Mouse (Mus musculus): ENCODE results near the gene Sec22a.

Gene Sec22a

GRCm38 (mm10) chr16:35363150-35364062, at the start of gene Sec22a:
Gene Sec22a, minus strand, starts transcription at chr16:35363918.
- DNase-seq: peak; percentile 95

DNA sequence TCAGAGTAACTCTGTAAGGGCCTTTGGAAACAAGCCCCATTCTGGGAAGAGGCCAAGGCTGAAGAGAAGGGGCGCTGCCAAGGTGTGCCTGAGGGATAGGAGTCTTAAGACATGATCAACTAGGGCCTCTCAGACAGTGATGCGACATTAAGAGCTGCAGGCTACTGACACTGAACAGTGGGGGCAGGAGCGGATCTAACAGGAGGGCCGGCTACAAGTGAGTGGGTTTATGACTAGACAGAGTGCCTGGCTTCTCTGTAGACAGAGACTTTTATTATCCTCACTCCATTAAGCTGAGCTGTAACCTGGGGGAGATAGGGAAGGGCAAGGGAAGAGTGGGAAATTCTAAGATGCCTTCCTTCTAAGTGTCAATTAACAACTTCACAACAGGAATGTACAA, 43.0 kb upstream of the Sec22a start:
- DNase-seq: no peak

DNA sequence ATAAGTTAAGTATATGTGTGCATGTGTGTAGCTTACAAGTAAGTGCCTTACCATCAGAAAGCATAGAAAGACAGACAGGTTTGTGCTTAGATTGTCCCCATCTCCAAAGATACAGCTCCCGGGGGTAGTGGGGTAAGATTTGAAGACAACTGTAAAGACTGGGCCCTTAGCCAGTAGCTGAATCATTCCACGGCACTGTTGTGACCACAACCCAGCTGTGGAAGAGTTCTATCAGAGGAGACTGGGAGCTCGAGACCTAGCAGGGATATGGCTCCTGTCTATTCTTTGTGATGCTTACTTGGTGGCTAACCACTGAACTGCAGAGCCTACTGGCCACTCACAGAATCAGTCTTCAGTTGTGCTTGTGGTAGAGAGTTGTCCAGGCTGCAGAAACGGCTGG, 42.4 kb upstream of the Sec22a start:
- no peak for DNase-seq

DNA sequence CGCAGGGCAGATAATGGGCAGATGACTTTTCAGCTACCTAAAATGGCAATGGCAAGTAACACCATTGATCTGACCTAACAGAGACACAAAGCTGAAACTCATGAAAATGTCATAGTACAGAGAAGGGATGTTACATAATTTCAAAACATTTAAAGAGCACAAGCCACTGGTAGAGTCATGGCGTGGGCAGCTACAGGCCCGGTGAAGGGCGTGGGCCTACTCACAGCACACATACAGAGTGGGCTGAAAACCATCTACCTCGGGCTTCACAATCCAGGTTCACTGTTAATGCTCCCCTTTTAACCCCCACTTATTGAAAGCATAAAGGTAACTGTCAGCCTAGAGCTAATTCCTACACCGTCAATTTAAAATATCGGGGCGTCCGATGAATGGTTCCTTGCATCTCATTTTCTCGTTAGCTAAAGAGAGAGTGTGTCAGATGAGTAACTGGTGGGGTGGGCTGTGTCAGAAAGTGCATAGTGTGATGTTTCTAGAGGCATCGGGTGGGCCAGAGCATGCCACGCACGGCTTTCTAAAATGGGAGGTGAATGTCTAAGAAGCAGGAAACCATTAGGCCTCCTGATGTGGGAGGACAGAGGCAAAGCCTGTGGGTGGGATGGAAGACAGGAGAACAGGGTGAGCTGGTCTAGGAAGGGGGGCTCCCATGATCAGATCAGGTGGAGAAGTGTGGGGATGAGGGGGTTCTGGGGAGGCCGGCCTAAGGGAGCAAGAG, 41.8 kb upstream of the Sec22a start:
- DNase-seq: no peak

- DNase-seq: no peak
Measured at GRCm38 (mm10) chr16:35404864-35405263, 41.1 kb upstream of the Sec22a start.

- DNase-seq: no peak
Measured at GRCm38 (mm10) chr16:35403891-35404290, 40.2 kb upstream of the Sec22a start.

DNA sequence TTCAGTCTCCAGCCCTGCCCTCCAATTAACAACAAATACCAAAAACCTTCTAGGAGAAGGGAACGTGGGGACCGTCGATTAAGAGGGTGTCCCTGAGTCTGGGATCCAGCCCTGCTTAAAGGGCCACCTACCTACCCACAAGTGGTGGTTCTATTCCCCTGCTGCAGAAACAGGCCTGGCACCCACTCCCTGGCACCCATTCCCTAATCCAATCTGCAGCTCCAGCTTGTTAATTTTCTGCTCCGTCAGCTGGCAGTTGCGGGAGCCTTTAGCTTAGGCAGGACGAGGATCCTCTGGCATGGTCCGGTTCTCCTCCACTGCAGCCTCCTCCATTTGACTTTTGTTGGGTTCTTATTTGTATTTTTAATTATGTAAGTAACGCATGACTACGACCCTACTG, 39.6 kb upstream of the Sec22a start:
- no peak for DNase-seq

DNA sequence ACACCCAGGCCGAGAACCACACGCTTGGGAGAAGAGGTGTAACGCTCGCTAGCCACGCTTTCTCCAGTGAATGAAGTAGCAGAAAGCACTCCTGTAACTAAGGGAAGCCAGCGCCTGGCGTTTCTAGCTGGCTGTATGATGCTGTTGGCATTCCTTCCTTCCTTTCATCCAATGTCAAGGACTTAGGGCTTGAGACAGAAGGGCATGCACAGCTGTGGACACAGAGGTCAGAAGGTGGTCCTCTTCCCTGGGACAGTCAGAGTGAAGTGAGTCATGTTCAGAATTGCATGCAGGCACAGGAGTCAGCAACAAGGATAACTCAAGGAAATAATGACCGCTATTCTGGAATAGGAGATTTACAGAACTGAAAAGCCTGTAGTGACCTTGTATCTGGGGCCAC, 29.1 kb upstream of the Sec22a start:
- no peak for DNase-seq

DNA sequence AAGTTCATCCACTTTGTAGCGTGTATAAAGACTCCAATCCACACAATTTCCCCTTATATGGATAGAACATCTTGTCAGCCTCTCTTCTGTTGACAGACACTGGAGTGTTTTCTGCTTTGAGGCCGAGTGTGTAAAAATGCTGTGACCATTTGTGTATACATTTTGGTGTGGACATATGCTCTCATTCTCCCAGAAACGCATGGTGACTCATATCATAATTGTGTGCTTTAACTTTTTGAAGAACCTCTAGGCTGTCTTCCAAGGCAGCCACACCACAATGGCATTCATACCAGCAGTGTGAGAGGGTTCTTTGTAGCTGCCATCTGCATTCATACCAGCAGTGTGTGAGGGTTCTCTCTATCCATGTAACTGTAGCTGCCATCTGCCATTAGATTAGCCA, 21.9 kb upstream of the Sec22a start:
- DNase-seq: no peak

- no peak for DNase-seq
Measured at GRCm38 (mm10) chr16:35380048-35380447, 16.3 kb upstream of the Sec22a start.

GRCm38 (mm10) chr16:35379344-35379743, 15.6 kb upstream of the Sec22a start:
- DNase-seq: no peak

GRCm38 (mm10) chr16:35364063-35364428, 328 bp upstream of the Sec22a start:
- no peak for DNase-seq

- no peak for DNase-seq
Measured at GRCm38 (mm10) chr16:35362221-35362620, 1.5 kb downstream of the Sec22a start.

DNA sequence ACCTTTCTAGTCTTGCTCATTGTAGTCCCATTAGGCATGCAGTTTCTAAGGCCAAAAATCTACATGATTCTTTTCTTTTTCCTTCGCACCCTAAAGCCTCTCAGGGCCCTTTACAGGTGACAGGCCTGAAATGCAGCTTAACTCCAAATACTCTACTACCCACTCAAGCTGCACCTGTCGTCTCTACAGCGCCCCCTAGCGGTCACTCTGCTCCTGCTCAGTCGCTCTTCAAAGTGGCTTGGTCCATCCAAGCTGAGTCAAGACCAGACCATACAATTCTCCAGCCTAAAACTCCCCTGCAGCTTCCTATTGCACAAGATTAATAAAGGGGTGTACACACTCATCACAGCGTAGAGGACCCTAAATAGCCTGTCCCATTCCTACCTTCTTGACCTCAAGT, 3.1 kb downstream of the Sec22a start:
- peak; percentile 55 for DNase-seq

DNA sequence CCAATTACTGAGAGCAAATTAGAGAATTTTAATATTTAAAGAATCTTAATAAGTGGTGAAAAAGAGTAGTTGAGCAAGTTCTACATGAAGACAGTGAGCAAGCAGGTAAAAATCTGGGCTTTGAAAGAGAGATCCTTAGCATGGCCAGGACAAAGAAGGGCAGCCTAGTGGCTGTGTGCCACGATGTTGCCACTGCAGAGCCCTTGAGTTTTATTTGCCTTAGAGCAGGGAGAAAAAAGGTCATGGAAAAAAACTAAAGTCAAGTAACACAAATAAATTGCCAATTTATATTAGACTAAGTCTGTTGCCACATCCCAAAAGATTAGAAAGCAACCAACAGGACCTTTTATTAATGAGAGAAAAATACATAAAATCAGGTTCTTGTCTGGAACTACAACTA, 6.3 kb downstream of the Sec22a start:
- DNase-seq: no peak

- DNase-seq: no peak
Measured at GRCm38 (mm10) chr16:35330451-35330850, 33.3 kb downstream of the Sec22a start.

DNA sequence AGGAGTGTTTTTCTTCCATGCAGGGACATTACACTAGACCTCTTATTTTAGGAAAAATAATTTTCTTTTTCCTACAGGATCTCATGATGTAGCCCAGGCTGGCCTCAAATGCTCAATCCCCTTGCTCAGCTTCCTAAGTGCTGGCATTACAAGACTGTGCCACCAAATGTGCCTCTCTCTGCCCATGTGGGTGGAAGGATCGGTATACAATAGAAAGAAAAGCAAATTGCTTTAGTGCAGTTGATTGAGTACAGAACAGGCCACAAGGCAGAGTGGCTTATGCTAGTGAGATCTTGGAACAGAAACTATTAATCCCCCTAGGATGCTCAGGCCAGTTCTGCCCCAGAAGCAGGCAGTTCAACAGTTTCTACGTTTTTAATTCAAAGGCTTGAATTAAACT, 43.9 kb downstream of the Sec22a start:
- no peak for DNase-seq

- DNase-seq: no peak
Measured at GRCm38 (mm10) chr16:35319335-35319734, 44.4 kb downstream of the Sec22a start.

DNA sequence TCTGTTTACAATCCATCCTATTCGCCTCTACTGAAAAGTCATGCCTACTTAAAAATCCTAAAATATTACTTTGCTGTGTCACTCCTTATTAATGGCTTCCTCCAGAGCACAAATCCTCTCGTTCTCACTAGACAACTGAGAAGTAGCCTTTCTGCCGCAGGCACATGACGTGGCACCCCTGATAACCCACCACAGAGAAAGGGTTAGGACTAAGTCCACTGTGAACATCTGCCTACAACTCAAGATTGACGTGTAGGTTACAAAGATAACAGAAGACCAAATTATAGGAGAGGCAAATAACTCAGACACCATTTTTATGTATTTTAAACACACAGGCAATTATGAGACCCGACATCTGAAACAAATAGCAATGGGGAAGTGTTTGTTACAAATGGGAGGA, 45.3 kb downstream of the Sec22a start:
- no peak for DNase-seq

DNA sequence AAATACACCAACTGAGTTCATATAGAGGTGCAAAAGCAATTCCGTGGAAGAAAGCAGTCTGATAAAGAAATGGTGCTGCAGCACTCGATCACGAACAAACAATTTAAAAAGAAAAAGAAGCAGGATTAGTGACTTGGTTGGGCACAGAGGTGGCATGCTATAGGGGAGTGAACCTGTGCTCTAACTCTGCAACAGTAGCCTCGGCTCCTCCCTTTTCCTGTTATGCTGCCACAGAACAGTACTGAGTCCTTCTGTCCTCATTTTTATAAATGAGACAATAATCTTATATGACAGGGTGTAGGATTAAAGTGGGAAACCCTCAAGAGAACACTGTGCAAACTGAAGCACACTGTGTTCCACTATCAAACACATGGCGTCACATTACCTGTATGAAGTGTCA, 46.3 kb downstream of the Sec22a start:
- DNase-seq: no peak

GRCm38 (mm10) chr16:35316856-35317264, 46.9 kb downstream of the Sec22a start:
- no peak for DNase-seq

DNA sequence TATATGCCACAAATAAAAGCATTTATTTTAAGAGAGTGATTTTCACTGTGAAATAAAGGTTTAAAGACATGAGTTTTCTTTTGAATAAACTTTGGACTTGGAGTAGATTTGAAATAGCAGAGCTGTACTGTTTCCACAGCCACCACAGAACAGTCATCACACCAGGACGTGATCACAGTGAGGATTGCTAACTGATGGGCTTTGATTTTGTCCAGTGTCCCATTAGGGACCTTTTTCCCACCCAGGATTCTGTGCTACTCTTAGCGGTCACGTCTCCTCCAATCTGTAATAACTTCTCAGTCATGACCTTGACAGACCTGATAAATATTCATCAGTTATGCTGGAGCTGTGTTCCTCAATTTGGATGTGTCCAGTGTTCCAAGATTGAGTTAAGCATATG, 48.2 kb downstream of the Sec22a start:
- DNase-seq: no peak

DNA sequence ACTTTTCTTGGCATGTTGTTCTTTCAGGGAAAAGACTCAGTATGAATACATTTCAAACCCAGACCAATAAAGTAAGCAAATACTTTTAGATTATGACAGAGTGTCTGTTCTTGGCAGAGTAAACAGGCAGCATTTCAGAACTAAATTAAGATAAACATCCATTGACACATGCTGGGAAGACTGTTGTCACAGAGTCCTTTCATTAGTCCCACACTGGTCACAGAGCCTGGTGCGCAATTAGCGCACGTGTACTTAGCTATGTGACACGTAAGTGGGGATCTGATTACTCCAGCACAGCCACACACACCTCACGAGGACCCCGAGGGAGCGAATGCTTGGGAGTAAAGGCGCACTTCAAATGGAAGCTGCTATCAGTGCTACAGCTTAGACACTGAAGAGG, 52.1 kb downstream of the Sec22a start:
- DNase-seq: no peak

DNA sequence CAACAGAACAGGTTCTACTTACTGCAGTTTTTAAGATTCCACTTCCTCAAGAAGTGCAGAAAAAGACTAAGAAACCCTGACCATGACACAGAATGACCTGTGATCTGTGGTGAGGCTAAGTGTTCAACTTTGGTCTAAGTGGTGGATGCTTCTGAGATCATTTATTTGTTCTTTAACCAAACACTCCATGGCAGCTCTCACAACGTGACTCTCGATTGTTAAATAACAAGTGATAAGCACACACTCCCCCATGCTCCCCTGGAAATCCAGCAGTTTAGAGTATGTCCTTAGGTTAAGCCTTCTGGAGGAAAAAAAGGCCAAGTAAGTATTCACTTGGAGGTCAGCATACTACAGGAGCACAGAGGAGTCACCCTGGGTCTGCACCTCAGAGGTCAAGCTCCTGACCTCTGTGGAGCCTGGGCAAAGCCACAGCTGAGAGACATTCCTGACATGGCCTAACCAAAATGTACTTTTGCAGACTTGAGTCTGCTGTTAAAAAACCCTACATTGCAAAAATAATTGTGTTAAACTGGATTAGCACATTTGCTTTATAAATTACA, 53.1 kb downstream of the Sec22a start:
- DNase-seq: no peak

Measured in right cerebral cortex, postnatal 14 days (tissue).